Mouse (Mus musculus) ES-Bruce4 (cell line): ENCODE results near the gene Mrpl1. TPM values are rescaled to one million over a fixed set of nuclear protein-coding genes. Genes with fewer than 3 reads are reported as not detected.

ENCODE experiments used
- H3K27ac ChIP-seq: 2 replicates; pipeline ENCODE4 v1.5.1; 2012; ENCODE audit warnings: low read length, inconsistent platforms; ENCODE audit not compliant: insufficient read depth
- H3K27me3 ChIP-seq: 2 replicates; pipeline ENCODE4 v1.6.1; 2012; ENCODE audit warnings: mild to moderate bottlenecking, low read length, inconsistent platforms; ENCODE audit not compliant: control insufficient read depth, poor library complexity, insufficient read depth, severe bottlenecking
- H3K36me3 ChIP-seq: 2 replicates; pipeline ENCODE4 v1.6.1; 2012; ENCODE audit warnings: inconsistent platforms, mild to moderate bottlenecking, low read length, moderate library complexity; ENCODE audit not compliant: control insufficient read depth, poor library complexity, insufficient read depth, severe bottlenecking
- H3K4me1 ChIP-seq: one replicate; pipeline ENCODE4 v1.8.1; 2011; ENCODE audit warnings: low read length; ENCODE audit not compliant: control insufficient read depth, insufficient read depth
- H3K4me3 ChIP-seq: 2 replicates; pipeline ENCODE4 v1.5.1; 2011; ENCODE audit warnings: low read depth, mild to moderate bottlenecking, low read length
- H3K9ac ChIP-seq: 2 replicates; pipeline ENCODE4 v1.6.1; 2012; ENCODE audit warnings: low read depth, mild to moderate bottlenecking, inconsistent platforms; ENCODE audit not compliant: poor library complexity, severe bottlenecking
- H3K9me3 ChIP-seq: replicated peaks from 2 replicates; pipeline ENCODE4 v1.6.1; 2012; ENCODE audit warnings: mild to moderate bottlenecking, low read length, inconsistent platforms; ENCODE audit not compliant: control insufficient read depth, poor library complexity, insufficient read depth, severe bottlenecking
- CTCF ChIP-seq: IDR thresholded peaks from one replicate; pipeline ENCODE4 v1.8.1; 2011; ENCODE audit warnings: low read depth, low read length
- EP300 ChIP-seq: IDR thresholded peaks from 2 replicates; pipeline ENCODE4 v1.6.1; 2011; ENCODE audit warnings: low read depth, low read length; ENCODE audit not compliant: insufficient read depth
- POLR2A ChIP-seq: IDR thresholded peaks from one replicate; pipeline ENCODE4 v1.8.1; 2011; ENCODE audit warnings: low read length; ENCODE audit not compliant: insufficient read depth
- polyA plus RNA-seq: library from polyadenylated mRNA; stranded (reverse); fragments of >200 nt; gene quantifications from 2 replicates; pipeline ENCODE4 v1.2.4, GENCODE M21; 2011; ENCODE audit warnings: low read depth; ENCODE audit not compliant: missing spikeins, insufficient read depth, insufficient read length

Mrpl1 gene
- polyA plus RNA-seq, 1 experiment = 36.9 TPM

DNA sequence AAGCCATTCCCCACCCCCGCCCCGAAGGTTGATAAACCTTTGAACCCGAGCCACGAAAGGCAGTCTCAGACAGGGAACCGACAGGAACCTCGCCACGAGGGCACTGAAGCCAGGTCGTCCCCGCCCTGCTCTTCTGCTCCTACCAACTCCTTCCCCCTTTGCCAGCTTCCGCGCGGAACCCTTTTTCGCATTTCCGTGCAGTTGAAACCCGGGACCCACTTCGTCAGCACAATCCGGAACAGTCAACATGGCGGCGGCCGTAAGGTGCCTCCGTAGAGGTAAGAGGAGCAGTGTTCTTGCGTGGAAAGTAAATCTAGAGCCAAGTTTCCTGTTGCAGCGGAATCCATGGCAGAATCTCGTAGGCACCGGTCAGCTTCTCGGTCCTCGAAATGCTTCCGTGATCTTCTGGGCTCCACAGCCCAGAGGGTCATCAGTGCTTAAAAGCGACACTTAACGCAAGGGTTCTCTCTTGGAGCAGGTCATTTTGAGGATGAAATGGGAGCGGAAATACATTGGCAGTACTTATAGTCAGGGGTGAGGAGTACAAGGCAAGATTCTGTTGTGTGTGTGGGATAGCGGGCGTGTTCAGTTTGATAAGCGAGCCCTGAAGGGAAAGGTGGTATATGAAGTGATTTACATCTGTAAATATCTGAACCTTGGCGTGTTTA is 757 bp downstream of the Mrpl1 start:
- TF ChIP-seq EP300 (0 out of 2 replicates have a peak, but pooled peaks have one; percentile 29), CTCF (no peak), POLR2A (peak; percentile 98)
- Histone ChIP-seq H3K9ac (peak overlapping the region; percentile 60), H3K27ac (no peak overlapping the region), H3K4me3 (peak overlapping the region; percentile 85), H3K36me3 (peaks cover 4% of the 10 kb centered on the region), H3K9me3 (no peaks in the 10 kb centered on the region), H3K4me1 (no peaks in the 10 kb centered on the region), H3K27me3 (no peaks in the 10 kb centered on the region; the same call in 1 of the 2 replicates)

DNA sequence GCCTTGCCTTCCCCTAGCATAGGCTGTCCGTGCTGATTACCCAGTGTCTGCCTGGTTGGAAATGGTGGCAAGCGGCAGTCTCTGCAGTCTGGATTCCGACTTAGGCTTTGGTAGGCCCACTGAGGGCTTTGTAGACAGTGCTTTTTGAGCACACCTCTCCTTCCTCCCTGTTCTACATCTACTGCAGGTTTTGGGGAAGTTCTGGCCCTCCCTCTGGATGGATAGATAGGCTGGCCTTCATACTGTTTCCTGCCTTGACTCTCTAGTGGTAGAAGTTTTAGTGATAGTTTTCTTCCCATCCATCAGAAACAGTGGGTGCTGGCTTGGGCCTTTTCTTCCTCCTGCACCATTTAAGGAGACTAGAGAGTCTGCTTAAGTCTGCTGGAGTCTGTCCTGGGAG is 9.4 kb downstream of the Mrpl1 start:
- Histone ChIP-seq H3K9ac (no peak overlapping the region), H3K9me3 (no peaks in the 10 kb centered on the region), H3K27me3 (no peaks in the 10 kb centered on the region), H3K4me1 (no peaks in the 10 kb centered on the region), H3K27ac (no peak overlapping the region), H3K36me3 (peaks cover 4% of the 10 kb centered on the region), H3K4me3 (no peak overlapping the region)
- TF ChIP-seq EP300 (no peak), CTCF (no peak), POLR2A (no peak)

DNA sequence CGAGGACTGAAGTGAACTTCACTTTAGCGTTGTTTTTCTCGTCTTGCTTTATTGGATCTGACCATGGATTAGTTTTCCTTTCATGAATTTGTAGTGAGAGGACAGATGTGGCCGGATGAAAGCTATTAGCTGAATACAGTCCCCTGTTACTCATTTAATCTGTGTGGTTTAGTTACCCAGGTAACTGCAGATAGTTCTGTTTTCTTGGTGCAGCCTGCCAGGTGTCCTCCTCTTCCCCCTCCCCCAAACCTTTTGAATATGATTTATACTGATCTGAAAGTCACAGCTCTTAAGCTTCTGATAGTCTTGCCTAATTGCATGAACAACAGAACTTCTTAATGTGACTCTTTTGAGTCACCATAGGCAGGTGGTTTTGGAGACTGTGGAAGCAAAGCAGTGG is 10.2 kb downstream of the Mrpl1 start:
- Histone ChIP-seq H3K4me3 (no peak overlapping the region), H3K36me3 (peaks cover 2% of the 10 kb centered on the region; the same call in 1 of the 2 replicates), H3K9me3 (no peaks in the 10 kb centered on the region), H3K9ac (no peak overlapping the region), H3K27ac (no peak overlapping the region), H3K27me3 (no peaks in the 10 kb centered on the region), H3K4me1 (no peaks in the 10 kb centered on the region)
- no peak for TF ChIP-seq CTCF
- no peak for TF ChIP-seq EP300
- TF ChIP-seq POLR2A = no peak

DNA sequence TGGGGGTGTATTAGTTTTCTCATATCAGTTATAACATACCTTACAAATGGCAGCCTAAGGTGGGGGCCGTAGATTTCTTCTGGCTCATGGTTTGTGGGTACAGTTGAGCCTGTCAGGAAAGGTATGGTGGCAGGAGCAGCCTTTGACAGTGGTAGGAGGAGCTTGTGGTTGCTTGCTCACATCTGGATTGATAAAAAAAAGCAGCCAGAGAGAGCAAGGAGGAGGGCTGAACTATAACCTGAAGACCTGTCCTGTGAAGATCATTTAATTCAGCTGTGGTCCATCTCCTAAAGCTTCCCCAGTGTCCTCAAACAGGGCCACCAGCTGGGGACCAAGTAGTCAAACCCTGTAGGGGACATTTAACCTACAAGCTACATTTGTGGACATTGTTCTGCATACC is 12.0 kb downstream of the Mrpl1 start:
- TF ChIP-seq CTCF (no peak), EP300 (no peak), POLR2A (no peak)
- H3K9ac ChIP-seq = no peak overlapping the region
- no peak overlapping the region for H3K4me3 ChIP-seq
- no peak overlapping the region for H3K27ac ChIP-seq
- H3K4me1 ChIP-seq = no peaks in the 10 kb centered on the region
- no peaks in the 10 kb centered on the region for H3K9me3 ChIP-seq
- peaks cover 2% of the 10 kb centered on the region; the same call in 1 of the 2 replicates for H3K36me3 ChIP-seq
- no peaks in the 10 kb centered on the region for H3K27me3 ChIP-seq

DNA sequence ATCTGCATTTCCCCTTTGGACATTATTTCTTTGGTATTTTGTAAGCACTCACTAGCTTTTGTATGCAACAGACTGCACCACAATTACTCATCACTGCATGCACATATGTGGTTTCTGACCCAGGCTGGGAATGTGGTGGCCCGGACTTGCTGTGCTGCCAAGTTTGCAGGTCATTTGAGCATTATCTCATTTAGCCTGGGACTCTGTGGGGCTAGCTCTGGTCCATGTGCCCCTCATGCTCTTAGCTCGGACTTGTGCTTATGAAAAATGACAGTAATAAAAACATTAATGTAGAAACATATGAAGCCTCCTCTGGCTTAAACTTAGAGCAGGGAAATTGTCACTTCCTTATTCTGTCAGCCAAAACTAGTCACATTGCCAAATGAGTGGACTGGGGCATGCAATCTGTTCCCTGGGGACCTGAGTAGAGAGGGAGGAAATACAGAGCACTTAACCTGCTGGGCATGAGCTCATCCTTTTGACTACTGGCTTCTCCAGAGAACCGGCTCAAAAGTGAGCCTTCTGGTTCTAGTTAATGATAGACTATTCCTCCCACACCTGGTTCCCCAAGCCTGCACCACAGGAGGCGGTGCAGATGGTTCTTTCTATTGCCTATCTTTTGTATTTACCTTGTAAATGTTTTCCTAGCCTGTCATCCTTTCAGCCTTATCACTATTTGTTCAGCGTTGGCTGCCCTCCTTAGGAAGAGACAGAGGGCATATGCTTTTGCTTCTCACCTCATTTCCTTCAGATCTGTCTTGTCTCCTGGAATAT is 12.7 kb downstream of the Mrpl1 start:
- no peaks in the 10 kb centered on the region for H3K27me3 ChIP-seq
- H3K9ac ChIP-seq = no peak overlapping the region
- TF ChIP-seq EP300 (no peak), POLR2A (no peak), CTCF (no peak)
- H3K9me3 ChIP-seq = no peaks in the 10 kb centered on the region
- H3K36me3 ChIP-seq = peaks cover 4% of the 10 kb centered on the region
- no peak overlapping the region for H3K27ac ChIP-seq
- no peak overlapping the region for H3K4me3 ChIP-seq
- no peaks in the 10 kb centered on the region for H3K4me1 ChIP-seq

DNA sequence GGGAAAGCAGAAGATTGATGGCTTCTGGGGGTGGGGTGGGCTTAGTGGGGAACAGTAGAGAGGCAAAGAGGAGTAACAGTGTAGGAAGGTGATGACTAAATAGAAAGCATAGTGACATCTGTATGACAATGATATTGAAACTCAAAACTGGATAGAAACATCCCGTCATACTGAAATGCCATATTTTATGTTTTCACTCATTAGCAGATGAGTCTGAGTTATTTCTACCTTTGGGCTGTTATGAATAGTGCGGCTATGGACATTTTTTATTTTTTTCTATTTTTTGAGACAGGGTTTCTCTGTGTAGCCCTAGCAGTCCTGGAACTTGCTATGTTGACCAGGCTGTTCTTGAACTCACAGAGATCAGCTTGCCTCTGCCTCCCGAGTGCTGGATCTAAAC is 13.7 kb downstream of the Mrpl1 start:
- Histone ChIP-seq H3K36me3 (peaks cover 4% of the 10 kb centered on the region), H3K4me1 (no peaks in the 10 kb centered on the region), H3K9me3 (no peaks in the 10 kb centered on the region), H3K9ac (no peak overlapping the region), H3K27ac (no peak overlapping the region), H3K4me3 (no peak overlapping the region), H3K27me3 (no peaks in the 10 kb centered on the region)
- TF ChIP-seq CTCF (no peak), POLR2A (no peak), EP300 (no peak)
